Mouse (Mus musculus): Measurements from ENCODE around the gene Thsd4.

GRCm38 (mm10) chr9:60216029-60216428, 305.8 kb downstream of the Thsd4 start:
- no peak for TF ChIP-seq CTCF (IDR thresholded peaks at IDR 0.05; ENCODE audit: low read depth, low read length)
- TF ChIP-seq POLR2A (IDR thresholded peaks at IDR 0.05; ENCODE audit: extremely low read depth, insufficient read depth, low read length), result no peak
